Mouse (Mus musculus): ENCODE measurements around the gene Nipsnap3a. TPM values are rescaled to one million over a fixed set of nuclear protein-coding genes. Genes with fewer than 3 reads are reported as not detected.
A peak's percentile ranks its signal among the peaks of the same experiment; 100 is the strongest.

Nipsnap3a gene
- polyA plus RNA-seq (2015; fragmentation: Nextera tagmentation; extraction: Ambion mirVana), result 0.11 TPM in 1 of 2 replicates, not detected in the other

DNA sequence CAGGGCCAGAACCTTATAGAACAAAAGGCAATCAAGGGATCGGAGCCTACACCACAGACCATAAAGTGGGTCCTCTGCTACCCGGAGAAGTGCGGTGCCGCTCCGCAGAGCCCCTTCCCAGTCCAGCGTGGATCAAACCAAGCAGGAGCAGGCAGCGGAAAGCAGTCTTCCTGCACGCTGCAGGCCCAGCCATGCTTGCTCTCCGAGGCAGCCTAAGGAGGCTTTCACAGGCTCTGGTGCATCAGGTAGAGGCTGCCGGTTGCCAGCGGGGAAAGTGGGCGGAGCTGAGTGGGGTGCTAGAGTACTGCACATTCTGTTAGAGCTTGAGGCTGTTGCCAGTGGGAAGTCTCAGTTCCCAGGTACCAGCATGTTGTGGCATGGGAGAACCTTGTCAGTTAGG, at the start of gene Nipsnap3a:
TSS of gene Nipsnap3a (plus strand) at position 25 of the 400 bp plus-strand sequence.
- H3K4me3 ChIP-seq (replicated peaks; ENCODE audit: low read depth, low read length), result 0 out of 2 replicates have a peak within 1 kb of the TSS, but pooled peaks have one; percentile 7

DNA sequence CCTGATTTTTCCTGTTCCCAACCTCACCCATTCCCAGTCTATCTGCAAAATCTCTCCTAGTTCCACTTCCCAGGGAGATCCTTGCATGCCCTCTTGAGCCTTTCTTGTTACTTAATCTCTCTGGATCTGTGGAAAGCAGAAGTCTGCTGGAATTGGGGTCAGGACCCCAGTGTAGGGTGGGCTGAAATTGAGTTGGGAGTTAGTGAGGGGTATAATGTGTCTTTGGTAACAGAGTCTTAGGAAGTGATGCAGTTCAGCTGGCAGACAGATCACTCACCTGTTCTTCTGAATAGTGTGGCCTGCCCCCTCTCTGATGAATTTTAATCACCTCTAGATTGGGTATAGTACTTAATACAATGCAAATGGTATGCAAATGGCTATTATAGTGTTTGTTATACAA, 42.4 kb upstream of the Nipsnap3a start:
- Histone ChIP-seq H3K9me3 (replicated peaks; ENCODE audit: low read length) (no peaks in the 10 kb centered on the region), H3K27ac (no peak overlapping the region), H3K4me3 (replicated peaks; ENCODE audit: low read depth, low read length) (no peak overlapping the region), H3K4me2 (ENCODE audit: low read length) (no peak overlapping the region), H3K27me3 (ENCODE audit: insufficient read depth, low read length) (no peaks in the 10 kb centered on the region), H3K4me1 (replicated peaks; ENCODE audit: insufficient read depth, low read length) (no peaks in the 10 kb centered on the region), H3K36me3 (ENCODE audit: insufficient read depth, low read length) (no peaks in the 10 kb centered on the region), H3K9ac (ENCODE audit: low read depth, low read length) (no peak overlapping the region)
- DNase-seq (ENCODE audit: low spot score) (peak; percentile 36), ATAC-seq (replicated peaks; ENCODE audit: low FRiP score, low read depth) (peak; percentile 72)
- no peak for TF ChIP-seq CTCF (IDR thresholded peaks at IDR 0.05; ENCODE audit: low read depth)

More for the DNA sequence above, at the start of gene Nipsnap3a:
- H3K9ac ChIP-seq (ENCODE audit: low read depth, low read length), result no peak within 1 kb of the TSS
- H3K4me1 ChIP-seq (replicated peaks; ENCODE audit: insufficient read depth, low read length), result 0 out of 2 replicates have a peak, but pooled peaks cover 7% of the 10 kb centered on the region
- H3K27ac ChIP-seq, result no peak within 1 kb of the TSS
- peak within 1 kb of the TSS; percentile 45 for H3K4me2 ChIP-seq (ENCODE audit: low read length)
- WGBS, result 17% methylated on average over 12 of the region's 12 CpGs
- ATAC-seq (replicated peaks; ENCODE audit: low FRiP score, low read depth) (0 out of 2 replicates have a peak, but pooled peaks have one; percentile 43), DNase-seq (ENCODE audit: low spot score) (peak; percentile 21)
- TF ChIP-seq CTCF (IDR thresholded peaks at IDR 0.05; ENCODE audit: low read depth), result no peak
- H3K36me3 ChIP-seq (ENCODE audit: insufficient read depth, low read length), result no peaks in the 10 kb centered on the region
- no peaks in the 10 kb centered on the region for H3K9me3 ChIP-seq (replicated peaks; ENCODE audit: low read length)
- H3K27me3 ChIP-seq (ENCODE audit: insufficient read depth, low read length), result no peaks in the 10 kb centered on the region

DNA sequence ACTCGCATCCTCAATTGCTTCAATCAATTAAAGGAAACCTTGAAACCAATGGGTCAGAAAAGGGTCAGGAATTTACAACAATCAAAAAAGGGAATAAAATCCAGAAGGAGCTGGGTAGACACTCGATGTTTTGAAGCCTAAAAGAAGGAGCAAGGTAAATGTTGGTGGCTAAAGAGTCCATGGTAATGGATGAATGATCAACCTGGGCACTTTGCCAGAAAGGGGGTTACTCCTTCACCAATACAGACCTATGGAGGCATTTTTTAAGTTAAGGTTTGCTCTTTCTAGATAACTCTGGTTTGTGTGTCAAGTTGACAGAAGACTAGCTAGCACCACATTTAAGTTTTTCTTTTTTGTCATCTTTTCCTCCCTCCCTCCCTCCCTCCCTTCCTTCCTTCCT, 40.1 kb upstream of the Nipsnap3a start:
- H3K4me1 ChIP-seq (replicated peaks; ENCODE audit: insufficient read depth, low read length), result no peaks in the 10 kb centered on the region
- no peak for TF ChIP-seq CTCF (IDR thresholded peaks at IDR 0.05; ENCODE audit: low read depth)
- H3K27ac ChIP-seq, result no peak overlapping the region
- DNase-seq (ENCODE audit: low spot score) (peak; percentile 9), ATAC-seq (replicated peaks; ENCODE audit: low FRiP score, low read depth) (no peak)
- no peak overlapping the region for H3K9ac ChIP-seq (ENCODE audit: low read depth, low read length)
- WGBS, result 64% methylated on average over 2 of the region's 2 CpGs
- H3K4me3 ChIP-seq (replicated peaks; ENCODE audit: low read depth, low read length), result no peak overlapping the region
- H3K9me3 ChIP-seq (replicated peaks; ENCODE audit: low read length), result no peaks in the 10 kb centered on the region
- no peaks in the 10 kb centered on the region for H3K36me3 ChIP-seq (ENCODE audit: insufficient read depth, low read length)
- H3K4me2 ChIP-seq (ENCODE audit: low read length), result no peak overlapping the region
- H3K27me3 ChIP-seq (ENCODE audit: insufficient read depth, low read length), result no peaks in the 10 kb centered on the region

DNA sequence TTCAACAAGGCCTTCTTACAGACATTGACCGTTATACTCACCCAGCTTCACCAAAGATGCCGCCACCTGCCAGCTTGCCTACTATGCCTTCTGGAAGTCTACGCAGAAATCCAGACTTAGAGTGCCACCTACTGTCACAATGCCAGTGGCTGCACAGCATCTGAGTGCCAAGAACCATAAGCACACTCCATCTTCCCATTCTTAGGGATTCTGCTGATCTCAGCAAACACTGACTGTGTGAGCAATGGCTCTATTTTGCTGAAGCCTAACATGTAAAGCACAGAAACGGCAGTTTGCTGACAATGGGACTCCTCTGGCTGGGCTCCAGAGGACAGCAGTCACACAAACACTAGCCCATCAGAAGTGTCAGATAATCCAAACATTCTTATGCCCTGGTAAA, 30.4 kb upstream of the Nipsnap3a start:
- Histone ChIP-seq H3K9me3 (replicated peaks; ENCODE audit: low read length) (no peaks in the 10 kb centered on the region), H3K4me3 (replicated peaks; ENCODE audit: low read depth, low read length) (no peak overlapping the region), H3K36me3 (ENCODE audit: insufficient read depth, low read length) (no peaks in the 10 kb centered on the region), H3K27me3 (ENCODE audit: insufficient read depth, low read length) (no peaks in the 10 kb centered on the region), H3K4me1 (replicated peaks; ENCODE audit: insufficient read depth, low read length) (no peaks in the 10 kb centered on the region), H3K9ac (ENCODE audit: low read depth, low read length) (no peak overlapping the region), H3K27ac (no peak overlapping the region), H3K4me2 (ENCODE audit: low read length) (no peak overlapping the region)
- WGBS, result 38% methylated on average over 4 of the region's 4 CpGs
- TF ChIP-seq CTCF (IDR thresholded peaks at IDR 0.05; ENCODE audit: low read depth), result peak; percentile 65
- no peak for ATAC-seq (replicated peaks; ENCODE audit: low FRiP score, low read depth)
- peak; percentile 48 for DNase-seq (ENCODE audit: low spot score)

DNA sequence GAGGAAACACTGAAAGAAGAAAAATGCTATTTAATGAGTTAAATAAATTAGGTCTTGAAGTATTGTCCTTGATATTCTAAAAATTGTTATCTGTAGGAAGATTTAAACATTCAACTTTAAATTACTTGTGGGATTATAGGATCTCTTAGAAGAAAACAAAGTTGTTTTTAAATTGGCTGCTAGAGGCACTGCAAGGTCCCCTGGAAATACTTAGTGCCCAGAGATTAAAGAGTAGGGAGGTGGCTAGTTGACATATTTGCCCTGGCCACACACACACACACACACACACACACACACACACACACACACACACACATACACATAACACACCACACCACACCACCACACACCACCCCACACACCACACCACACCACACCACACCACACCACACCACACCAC, 24.8 kb upstream of the Nipsnap3a start, which contains the start of gene Olfr270:
TSS of gene Olfr270 (plus strand) at position 301 of the 400 bp plus-strand sequence.
- TF ChIP-seq CTCF (IDR thresholded peaks at IDR 0.05; ENCODE audit: low read depth), result no peak
- H3K36me3 ChIP-seq (ENCODE audit: insufficient read depth, low read length), result no peaks in the 10 kb centered on the region
- no peak for ATAC-seq (replicated peaks; ENCODE audit: low FRiP score, low read depth)

DNA sequence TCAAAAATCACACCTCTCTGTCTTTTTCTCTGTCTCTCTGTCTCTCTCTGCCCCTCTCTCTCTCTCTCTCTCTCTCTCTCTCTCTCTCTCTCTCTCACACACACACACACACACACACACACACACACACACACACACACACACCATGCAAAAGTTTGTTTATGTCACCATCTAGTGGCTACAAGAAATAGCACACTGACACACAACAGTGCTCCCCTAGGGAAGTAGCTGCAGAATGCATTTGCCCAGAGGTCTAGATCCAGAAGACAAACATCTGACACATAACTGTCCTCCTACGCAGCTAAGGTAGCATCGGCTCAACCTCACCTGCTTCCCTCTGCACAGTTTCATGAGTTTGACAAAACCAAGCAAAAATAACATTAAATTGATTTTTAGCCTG, 3.9 kb upstream of the Nipsnap3a start:
- Histone ChIP-seq H3K27me3 (ENCODE audit: insufficient read depth, low read length) (no peaks in the 10 kb centered on the region), H3K9ac (ENCODE audit: low read depth, low read length) (no peak overlapping the region), H3K4me2 (ENCODE audit: low read length) (no peak overlapping the region), H3K9me3 (replicated peaks; ENCODE audit: low read length) (no peaks in the 10 kb centered on the region), H3K36me3 (ENCODE audit: insufficient read depth, low read length) (no peaks in the 10 kb centered on the region), H3K4me3 (replicated peaks; ENCODE audit: low read depth, low read length) (no peak overlapping the region), H3K4me1 (replicated peaks; ENCODE audit: insufficient read depth, low read length) (0 out of 2 replicates have a peak, but pooled peaks cover 7% of the 10 kb centered on the region), H3K27ac (no peak overlapping the region)
- ATAC-seq (replicated peaks; ENCODE audit: low FRiP score, low read depth) (no peak), DNase-seq (ENCODE audit: low spot score) (peak; percentile 49)
- WGBS, result 66% methylated on average over 2 of the region's 2 CpGs
- peak; percentile 71 for TF ChIP-seq CTCF (IDR thresholded peaks at IDR 0.05; ENCODE audit: low read depth)

More for the DNA sequence above, 24.8 kb upstream of the Nipsnap3a start, which contains the start of gene Olfr270:
- H3K27ac ChIP-seq, result no peak within 1 kb of the TSS
- no peak within 1 kb of the TSS for H3K4me2 ChIP-seq (ENCODE audit: low read length)
- no peak for DNase-seq (ENCODE audit: low spot score)
- H3K4me1 ChIP-seq (replicated peaks; ENCODE audit: insufficient read depth, low read length), result no peaks in the 10 kb centered on the region
- no peak within 1 kb of the TSS for H3K4me3 ChIP-seq (replicated peaks; ENCODE audit: low read depth, low read length)
- H3K9me3 ChIP-seq (replicated peaks; ENCODE audit: low read length), result no peaks in the 10 kb centered on the region
- no peaks in the 10 kb centered on the region for H3K27me3 ChIP-seq (ENCODE audit: insufficient read depth, low read length)
- no peak within 1 kb of the TSS for H3K9ac ChIP-seq (ENCODE audit: low read depth, low read length)

DNA sequence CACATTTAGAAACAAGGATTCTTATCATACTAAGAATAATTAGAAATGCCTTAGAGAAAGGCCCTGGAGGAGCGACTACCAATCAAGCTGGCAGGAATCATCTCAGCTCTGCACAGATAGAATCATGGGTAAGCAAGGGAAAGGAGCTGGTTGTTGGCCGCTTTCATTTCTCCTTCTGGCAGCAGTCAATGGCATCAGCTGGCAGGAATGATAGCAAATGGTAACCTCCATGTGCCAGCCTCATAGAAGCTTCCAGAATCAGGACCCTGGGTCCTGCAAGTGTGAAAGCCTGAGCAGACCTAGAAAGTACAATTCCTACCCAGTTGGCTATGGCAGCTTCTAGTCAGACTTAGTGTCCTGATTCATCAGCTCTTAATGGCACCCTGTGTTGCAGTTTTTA, 2.8 kb upstream of the Nipsnap3a start:
- H3K27me3 ChIP-seq (ENCODE audit: insufficient read depth, low read length), result no peaks in the 10 kb centered on the region
- DNase-seq (ENCODE audit: low spot score) (no peak), ATAC-seq (replicated peaks; ENCODE audit: low FRiP score, low read depth) (no peak)
- H3K9ac ChIP-seq (ENCODE audit: low read depth, low read length), result no peak overlapping the region
- no peak overlapping the region for H3K4me2 ChIP-seq (ENCODE audit: low read length)
- H3K36me3 ChIP-seq (ENCODE audit: insufficient read depth, low read length), result no peaks in the 10 kb centered on the region
- TF ChIP-seq CTCF (IDR thresholded peaks at IDR 0.05; ENCODE audit: low read depth), result no peak
- H3K4me3 ChIP-seq (replicated peaks; ENCODE audit: low read depth, low read length), result no peak overlapping the region
- H3K27ac ChIP-seq, result no peak overlapping the region
- 84% methylated on average over 2 of the region's 2 CpGs for WGBS
- 0 out of 2 replicates have a peak, but pooled peaks cover 7% of the 10 kb centered on the region for H3K4me1 ChIP-seq (replicated peaks; ENCODE audit: insufficient read depth, low read length)
- H3K9me3 ChIP-seq (replicated peaks; ENCODE audit: low read length), result no peaks in the 10 kb centered on the region
